Mouse (Mus musculus) neural tube, embryonic 11.5 days (tissue): Measurements from ENCODE around the gene Trcg1. TPM values are rescaled to one million over a fixed set of nuclear protein-coding genes. Genes with fewer than 3 reads are reported as not detected.

Experiments used
- ATAC-seq: fragments of 200-750 bp; cut with Nextera tagmentation; 2 replicates; pipeline ENCODE4 v1.8.0; 2017; ENCODE audit warnings: moderate number of reproducible peaks, mild to moderate bottlenecking, moderate TSS enrichment, moderate library complexity; ENCODE audit not compliant: insufficient read depth, low FRiP score, low TSS enrichment
- DNase-seq: peaks from one replicate; pipeline ENCODE4 v3.0.0-alpha.2; 2015; ENCODE audit warnings: low spot score
- H3K27ac ChIP-seq: fragments of 300-500 bp; sonication (generic); 2 replicates; pipeline ENCODE4 v1.5.1; 2014; ENCODE audit warnings: low read depth, mild to moderate bottlenecking, low read length
- H3K27me3 ChIP-seq: fragments of 300-500 bp; sonication (generic); 2 replicates; pipeline ENCODE4 v1.6.1; 2014; ENCODE audit warnings: mild to moderate bottlenecking, low read length, mixed read lengths; ENCODE audit not compliant: control insufficient read depth, insufficient read depth
- H3K36me3 ChIP-seq: fragments of 300-500 bp; sonication (generic); 2 replicates; pipeline ENCODE4 v1.6.1; 2014; ENCODE audit warnings: mild to moderate bottlenecking, low read length, moderate library complexity, mixed read lengths; ENCODE audit not compliant: control insufficient read depth, insufficient read depth
- H3K4me1 ChIP-seq: fragments of 300-500 bp; sonication (generic); 2 replicates; pipeline ENCODE4 v1.6.1; 2014; ENCODE audit warnings: low read length, mixed read lengths; ENCODE audit not compliant: control insufficient read depth, insufficient read depth
- H3K4me2 ChIP-seq: fragments of 300-500 bp; sonication (generic); 2 replicates; pipeline ENCODE4 v1.6.1; 2014; ENCODE audit warnings: low read depth, mild to moderate bottlenecking, moderate library complexity
- H3K4me3 ChIP-seq: fragments of 300-500 bp; sonication (generic); 2 replicates; pipeline ENCODE4 v1.5.1; 2014; ENCODE audit warnings: low read depth, low read length
- H3K9ac ChIP-seq: fragments of 300-500 bp; sonication (generic); 2 replicates; pipeline ENCODE4 v1.6.1; 2014; ENCODE audit warnings: mild to moderate bottlenecking, low read length
- H3K9me3 ChIP-seq: fragments of 300-500 bp; sonication (generic); 2 replicates; pipeline ENCODE4 v1.6.1; 2016; ENCODE audit warnings: low read length; ENCODE audit not compliant: control insufficient read depth
- WGBS: fragments of 180-500 bp; shearing (Covaris S2); extraction: QIAGEN DNeasy Blood & Tissue Kit; methylation state at CpG from one replicate; pipeline ENCODE4 v1.1.7; 2014; 5-methylcytosine and 5-hydroxymethylcytosine counted together
- polyA plus RNA-seq: library from polyadenylated mRNA; unstranded; fragments of >200 nt; fragmentation: Nextera tagmentation; extraction: Ambion mirVana; gene quantifications from 2 replicates; pipeline ENCODE4 v1.2.1, GENCODE M21; 2014

Trcg1 gene
- polyA plus RNA-seq, 1 experiment from 2014 or later: not detected

- Histone ChIP-seq H3K9ac (no peak overlapping the region), H3K4me1 (no peaks in the 10 kb centered on the region), H3K36me3 (no peaks in the 10 kb centered on the region), H3K4me2 (no peak overlapping the region), H3K9me3 (no peaks in the 10 kb centered on the region), H3K27me3 (no peaks in the 10 kb centered on the region), H3K27ac (no peak overlapping the region), H3K4me3 (no peak overlapping the region)
- no peak for DNase-seq
- WGBS: 74% methylated on average over 4 of the region's 4 CpGs
- no peak for ATAC-seq
Observed at GRCm38 (mm10) chr9:57229726-57230125, 6.6 kb upstream of the Trcg1 start.

- Histone ChIP-seq H3K36me3 (no peaks in the 10 kb centered on the region), H3K9me3 (no peaks in the 10 kb centered on the region), H3K9ac (no peak overlapping the region), H3K4me2 (no peak overlapping the region), H3K4me1 (no peaks in the 10 kb centered on the region), H3K27ac (no peak overlapping the region), H3K27me3 (no peaks in the 10 kb centered on the region), H3K4me3 (no peak overlapping the region)
- 68% methylated on average over 9 of the region's 9 CpGs for WGBS
- ATAC-seq: no peak
- DNase-seq: peak; percentile 17
Observed at GRCm38 (mm10) chr9:57230146-57230783, 6.1 kb upstream of the Trcg1 start.

DNA sequence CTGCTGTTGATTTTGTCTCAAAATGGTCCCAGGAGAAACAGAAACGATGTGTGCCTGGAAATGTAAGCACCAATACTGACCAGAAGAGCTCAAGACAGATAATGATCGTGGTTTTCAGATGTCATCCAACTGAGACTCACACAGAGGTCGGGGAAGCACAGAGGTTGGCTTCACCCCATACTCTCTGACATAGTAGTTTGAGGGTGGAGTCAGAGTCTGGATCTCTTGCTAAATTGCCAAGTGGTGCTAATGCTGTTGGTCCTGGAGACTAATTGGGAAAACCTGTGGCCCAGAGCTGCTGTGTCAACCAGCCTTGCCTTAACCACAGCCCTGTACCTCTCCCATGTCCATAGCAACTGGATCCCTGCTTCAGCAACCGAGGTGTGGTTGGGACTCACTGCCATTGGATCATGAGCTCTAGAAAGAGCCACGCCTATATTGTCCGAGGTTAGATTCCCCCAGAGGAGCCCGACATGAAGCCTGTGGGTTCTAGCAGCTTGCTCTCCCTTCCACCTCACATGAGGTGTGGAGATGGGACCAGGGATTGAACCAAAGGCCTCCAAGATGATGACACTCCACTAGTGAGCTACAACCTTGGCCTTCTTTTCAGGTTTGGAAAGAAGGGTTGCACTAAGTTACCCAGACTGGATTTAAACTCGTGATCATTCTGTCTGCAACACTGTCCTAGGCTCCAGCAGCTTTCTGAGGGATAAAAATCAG, 4.7 kb upstream of the Trcg1 start:
- H3K4me1 ChIP-seq: no peaks in the 10 kb centered on the region
- ATAC-seq (no peak), DNase-seq (no peak)
- WGBS: 76% methylated on average over 8 of the region's 8 CpGs
- H3K36me3 ChIP-seq: no peaks in the 10 kb centered on the region
- no peak overlapping the region for H3K4me2 ChIP-seq
- no peak overlapping the region for H3K27ac ChIP-seq
- H3K27me3 ChIP-seq: no peaks in the 10 kb centered on the region
- H3K9ac ChIP-seq: no peak overlapping the region
- H3K9me3 ChIP-seq: no peaks in the 10 kb centered on the region
- no peak overlapping the region for H3K4me3 ChIP-seq

GRCm38 (mm10) chr9:57232341-57232940, 3.9 kb upstream of the Trcg1 start:
- no peaks in the 10 kb centered on the region for H3K27me3 ChIP-seq
- no peak for ATAC-seq
- no peaks in the 10 kb centered on the region for H3K9me3 ChIP-seq
- H3K4me3 ChIP-seq: no peak overlapping the region
- H3K27ac ChIP-seq: no peak overlapping the region
- WGBS: 95% methylated on average over 5 of the region's 5 CpGs
- DNase-seq: no peak
- no peaks in the 10 kb centered on the region for H3K36me3 ChIP-seq
- no peak overlapping the region for H3K4me2 ChIP-seq
- no peaks in the 10 kb centered on the region for H3K4me1 ChIP-seq
- no peak overlapping the region for H3K9ac ChIP-seq

DNA sequence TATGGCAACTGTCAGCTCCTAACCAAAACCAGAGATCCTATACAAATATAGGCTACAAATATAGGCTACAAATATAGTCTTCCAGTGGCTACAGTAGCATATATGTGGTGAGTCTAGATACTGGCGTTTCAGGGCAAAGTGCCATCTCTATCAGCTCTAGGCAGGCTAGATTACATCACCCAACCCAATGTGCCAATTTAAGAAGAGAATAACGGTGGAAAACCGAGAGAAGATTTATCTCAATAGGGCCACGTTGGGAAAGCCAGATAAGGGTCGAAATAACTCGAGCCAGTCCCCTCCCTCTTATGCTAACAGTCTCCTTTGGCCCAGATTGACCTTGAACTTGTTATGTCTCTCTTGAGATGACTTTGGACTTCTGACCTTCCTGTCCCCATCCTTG, 3.2 kb upstream of the Trcg1 start:
- Histone ChIP-seq H3K9me3 (no peaks in the 10 kb centered on the region), H3K36me3 (no peaks in the 10 kb centered on the region), H3K27me3 (no peaks in the 10 kb centered on the region), H3K4me1 (no peaks in the 10 kb centered on the region), H3K4me2 (no peak overlapping the region), H3K9ac (no peak overlapping the region), H3K27ac (no peak overlapping the region), H3K4me3 (no peak overlapping the region)
- DNase-seq (no peak), ATAC-seq (no peak)
- 88% methylated on average over 6 of the region's 6 CpGs for WGBS

DNA sequence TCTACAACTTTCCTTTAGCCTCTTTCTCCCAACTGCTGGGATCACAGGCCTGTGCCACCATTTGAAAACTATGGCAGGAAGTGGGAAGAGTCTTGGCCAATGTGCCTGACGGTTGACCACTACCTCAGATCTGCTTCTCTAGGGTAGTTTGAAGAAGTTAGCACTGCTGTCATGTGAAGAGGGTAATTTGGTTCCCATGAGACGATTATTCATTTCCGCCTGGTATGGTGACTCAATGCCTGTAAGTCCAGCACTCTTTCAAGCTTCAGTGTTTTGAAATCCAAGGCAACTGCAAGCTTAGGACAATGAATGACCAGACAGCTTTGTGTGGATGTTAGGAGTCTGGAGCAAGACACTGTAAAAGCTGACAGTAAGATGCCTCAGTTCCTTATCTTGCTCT, 2.6 kb upstream of the Trcg1 start:
- H3K9ac ChIP-seq: no peak overlapping the region
- ATAC-seq (no peak), DNase-seq (no peak)
- no peaks in the 10 kb centered on the region for H3K27me3 ChIP-seq
- H3K9me3 ChIP-seq: no peaks in the 10 kb centered on the region
- no peak overlapping the region for H3K4me2 ChIP-seq
- no peaks in the 10 kb centered on the region for H3K4me1 ChIP-seq
- no peaks in the 10 kb centered on the region for H3K36me3 ChIP-seq
- 86% methylated on average over 3 of the region's 3 CpGs for WGBS
- H3K4me3 ChIP-seq: no peak overlapping the region
- H3K27ac ChIP-seq: no peak overlapping the region

DNA sequence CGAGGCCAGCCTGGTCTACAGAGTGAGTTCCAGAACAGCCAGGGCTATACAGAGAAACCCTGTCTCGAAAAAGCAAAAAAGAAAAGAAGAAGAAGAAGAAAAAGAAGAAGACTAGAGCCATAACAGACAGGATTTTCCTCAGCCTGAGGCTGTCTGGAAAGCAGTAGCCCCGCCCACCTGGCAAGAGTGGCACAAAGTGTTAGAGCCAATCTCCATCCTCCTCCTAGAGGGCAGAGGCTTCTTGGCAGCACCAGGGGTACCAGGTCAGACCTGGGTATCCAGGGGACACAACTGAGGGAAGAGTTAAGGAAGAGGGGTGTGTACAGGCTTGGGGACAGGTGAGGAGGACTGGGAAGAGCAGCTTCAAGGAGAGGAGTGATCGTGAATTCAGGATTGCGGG, 1.3 kb downstream of the Trcg1 start:
- Histone ChIP-seq H3K4me1 (no peaks in the 10 kb centered on the region), H3K27me3 (no peaks in the 10 kb centered on the region), H3K36me3 (no peaks in the 10 kb centered on the region), H3K9me3 (no peaks in the 10 kb centered on the region), H3K9ac (no peak overlapping the region), H3K4me2 (no peak overlapping the region), H3K27ac (no peak overlapping the region), H3K4me3 (no peak overlapping the region)
- ATAC-seq (no peak), DNase-seq (no peak)
- WGBS: 78% methylated on average over 5 of the region's 5 CpGs

DNA sequence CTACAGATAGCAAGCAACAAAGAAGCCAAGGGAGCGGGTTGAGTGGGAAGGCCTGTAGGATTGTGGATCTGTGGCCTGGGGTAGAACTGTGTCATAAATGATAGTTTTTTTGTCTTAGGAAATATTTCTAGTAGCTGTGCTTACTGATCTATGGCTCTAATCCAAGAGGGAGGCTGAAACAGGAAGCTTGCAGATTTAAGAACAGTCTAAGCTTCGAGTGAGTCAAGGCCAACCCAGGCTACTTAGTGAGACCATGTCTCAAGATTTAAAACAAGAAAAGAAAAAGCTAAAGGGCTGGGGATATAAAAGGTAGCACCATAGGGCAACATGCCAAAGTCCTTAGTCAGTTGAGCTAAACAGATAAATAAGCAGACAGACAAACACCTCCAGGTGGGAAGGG, 1.9 kb downstream of the Trcg1 start:
- H3K27ac ChIP-seq: no peak overlapping the region
- H3K4me2 ChIP-seq: no peak overlapping the region
- H3K36me3 ChIP-seq: no peaks in the 10 kb centered on the region
- DNase-seq: no peak
- no peak for ATAC-seq
- no peaks in the 10 kb centered on the region for H3K27me3 ChIP-seq
- no peak overlapping the region for H3K9ac ChIP-seq
- H3K4me1 ChIP-seq: no peaks in the 10 kb centered on the region
- H3K4me3 ChIP-seq: no peak overlapping the region
- WGBS: 94% methylated on average over 2 of the region's 2 CpGs
- H3K9me3 ChIP-seq: no peaks in the 10 kb centered on the region

DNA sequence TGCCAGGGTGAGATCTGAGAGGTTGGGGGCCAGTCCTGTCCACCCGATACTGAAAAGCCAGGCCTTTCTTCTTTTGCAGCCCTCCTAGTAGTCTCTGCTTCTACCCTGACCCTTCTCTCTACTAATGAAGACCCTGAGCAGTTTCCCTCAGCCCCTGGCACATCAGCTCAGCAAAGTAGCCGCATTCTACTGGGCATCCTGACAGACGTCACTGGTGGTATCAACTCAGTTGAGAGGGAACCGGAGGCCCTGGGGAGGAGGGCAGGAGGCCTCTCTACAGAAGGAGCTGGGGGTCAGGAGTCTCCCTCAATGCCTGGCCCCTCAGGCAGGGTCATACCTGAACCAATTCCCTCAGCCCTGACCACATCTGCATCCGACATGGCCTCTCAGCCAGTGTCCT, 4.8 kb downstream of the Trcg1 start:
- Histone ChIP-seq H3K27me3 (no peaks in the 10 kb centered on the region), H3K4me3 (no peak overlapping the region), H3K4me2 (no peak overlapping the region), H3K36me3 (no peaks in the 10 kb centered on the region), H3K27ac (no peak overlapping the region), H3K4me1 (no peaks in the 10 kb centered on the region), H3K9ac (no peak overlapping the region), H3K9me3 (no peaks in the 10 kb centered on the region)
- 89% methylated on average over 5 of the region's 5 CpGs for WGBS
- DNase-seq (no peak), ATAC-seq (no peak)
